Mouse (Mus musculus) spleen, adult 2 months (tissue): Measurements from ENCODE around the gene Rab31. TPM values are rescaled to one million over a fixed set of nuclear protein-coding genes. Genes with fewer than 3 reads are reported as not detected.
A peak's percentile ranks its signal among the peaks of the same experiment; 100 is the strongest.

Experiments used
- DNase-seq, 2 experiments: peaks; one replicate each; pipeline versions ENCODE4 v3.0.0 to v3.0.0-alpha.2; 2012 to 2021; ENCODE audit warnings: low spot score in 2 of 2, low read depth in 1 of 2
- H3K27ac ChIP-seq: fragments of 200-500 bp; 2 replicates; pipeline ENCODE4 v1.5.1; 2012; ENCODE audit warnings: low read length, inconsistent platforms; ENCODE audit not compliant: insufficient read depth
- H3K27me3 ChIP-seq: fragments of 200-500 bp; 2 replicates; pipeline ENCODE4 v1.6.1; 2012; ENCODE audit warnings: mild to moderate bottlenecking, moderate library complexity, low read length, inconsistent platforms; ENCODE audit not compliant: control insufficient read depth, insufficient read depth
- H3K36me3 ChIP-seq: fragments of 200-500 bp; 2 replicates; pipeline ENCODE4 v1.6.1; 2012; ENCODE audit warnings: mild to moderate bottlenecking, low read length, inconsistent platforms; ENCODE audit not compliant: control insufficient read depth, insufficient read depth
- H3K4me1 ChIP-seq: fragments of 200-500 bp; 2 replicates; pipeline ENCODE4 v1.6.1; 2011; ENCODE audit warnings: inconsistent platforms; ENCODE audit not compliant: control insufficient read depth, insufficient read depth, insufficient read length
- H3K4me3 ChIP-seq: fragments of 200-500 bp; 2 replicates; pipeline ENCODE4 v1.5.1; 2011; ENCODE audit warnings: mild to moderate bottlenecking, inconsistent platforms; ENCODE audit not compliant: insufficient read depth, insufficient read length; ENCODE audit errors: extremely low read depth
- CTCF ChIP-seq: fragments of 200-500 bp; IDR thresholded peaks from 2 replicates; pipeline ENCODE4 v1.5.1; 2011; ENCODE audit warnings: mild to moderate bottlenecking, inconsistent platforms; ENCODE audit not compliant: insufficient read depth, insufficient read length, insufficient replicate concordance; ENCODE audit errors: extremely low read depth
- POLR2A ChIP-seq: fragments of 200-500 bp; IDR thresholded peaks from 2 replicates; pipeline ENCODE4 v1.6.1; 2011; ENCODE audit warnings: low read depth, low read length, inconsistent platforms
- WGBS: fragments of 180-500 bp; shearing (Covaris S2); methylation state at CpG from one replicate; pipeline ENCODE4 v1.1.7; 2018; 5-methylcytosine and 5-hydroxymethylcytosine counted together
- polyA plus RNA-seq: library from polyadenylated mRNA; depleted of rRNA; stranded (reverse); fragments of >200 nt; gene quantifications from 2 replicates; pipeline ENCODE4 v1.2.3, GENCODE M21; 2012

Gene Rab31
- polyA plus RNA-seq, 1 experiment, result 12.3 TPM

DNA sequence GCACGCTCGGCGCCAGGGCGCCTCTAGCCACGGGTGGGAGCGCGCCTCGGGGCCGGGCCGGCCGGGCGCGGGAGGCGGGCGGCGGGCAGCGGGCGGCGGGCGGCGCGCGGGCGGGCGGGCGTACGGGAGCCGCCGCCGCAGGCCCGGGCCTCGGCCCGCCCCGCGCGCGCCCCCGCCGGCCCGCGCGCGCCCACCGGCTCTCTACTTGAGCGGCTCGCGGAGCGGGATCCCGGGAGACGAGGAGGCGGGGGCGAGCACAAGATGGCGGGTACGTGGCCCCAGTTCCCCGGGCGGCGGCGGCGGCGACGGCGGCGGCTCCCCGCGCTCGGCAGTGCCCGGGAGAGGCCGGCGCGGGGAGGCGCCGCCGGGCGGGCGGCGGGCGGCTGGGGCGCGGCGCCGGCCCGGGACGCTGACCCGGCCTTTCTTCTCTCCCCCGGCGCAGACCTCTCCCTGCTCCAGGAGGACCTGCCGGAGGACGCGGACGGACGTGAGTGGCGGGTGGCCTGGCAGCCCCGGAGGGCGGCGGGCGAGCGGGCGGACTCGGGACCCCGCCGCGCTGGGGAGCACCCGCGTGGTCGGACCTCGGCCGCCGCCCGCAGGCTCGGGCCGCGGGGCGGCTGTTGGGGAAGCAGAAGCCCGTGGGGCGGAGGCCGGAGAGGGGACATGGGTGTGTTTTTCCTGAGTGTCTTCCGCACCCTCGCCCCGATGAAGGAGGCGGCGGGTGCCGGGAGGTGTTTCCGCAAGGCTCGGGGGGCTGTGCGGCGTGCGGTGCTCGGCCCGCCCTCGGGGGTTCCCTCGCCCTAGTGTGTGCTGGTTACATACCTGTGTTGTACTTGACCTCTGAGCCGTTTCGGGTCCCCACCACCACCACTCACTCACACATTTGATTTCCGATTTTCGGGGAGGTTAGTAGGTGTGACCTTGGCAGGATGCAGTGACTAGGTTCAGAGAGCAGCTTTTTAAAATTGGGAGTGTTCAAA, 10.9 kb upstream of the Rab31 start:
- Histone ChIP-seq H3K27me3 (no peaks in the 10 kb centered on the region), H3K4me3 (peak overlapping the region; percentile 87), H3K27ac (peak overlapping the region; percentile 99), H3K36me3 (no peaks in the 10 kb centered on the region), H3K4me1 (peaks cover 11% of the 10 kb centered on the region)
- TF ChIP-seq CTCF, result no peak
- TF ChIP-seq POLR2A, result no peak
- peak in 1 of 2 experiments; percentile 80 for DNase-seq
- WGBS, result under 1% methylated on average over 114 of the region's 135 CpGs

DNA sequence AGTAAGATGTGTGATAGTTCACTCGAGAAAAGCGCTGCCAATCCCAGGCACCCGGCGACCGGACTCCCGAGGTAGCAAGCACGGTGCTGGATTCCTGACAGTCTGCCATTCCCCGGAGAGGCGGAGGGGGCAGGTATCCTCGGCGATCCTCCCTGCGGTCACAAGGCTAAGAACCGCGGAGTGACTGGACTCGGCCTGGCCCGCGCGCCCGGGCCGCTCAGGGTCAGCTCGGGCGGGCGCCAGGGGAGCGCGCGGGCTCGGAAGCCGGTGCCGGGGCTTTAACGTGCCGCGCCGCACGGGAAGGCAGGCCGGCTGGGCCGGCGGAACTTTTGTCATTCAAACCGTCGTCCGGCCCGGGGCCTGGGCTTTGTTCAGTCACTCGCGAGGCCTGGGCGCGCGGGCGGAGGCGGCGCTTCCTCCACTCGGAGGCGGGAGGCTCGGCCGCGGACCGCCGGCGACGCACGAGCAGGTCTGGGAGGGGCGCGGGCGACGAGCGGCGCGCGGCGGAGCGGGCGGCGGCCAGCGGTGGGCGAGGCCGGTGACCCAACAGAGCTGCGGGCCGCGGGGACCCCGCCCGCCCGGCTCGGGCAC, 10.1 kb upstream of the Rab31 start, which contains the start of gene Ppp4r1:
Gene Ppp4r1, plus strand, starts transcription at position 23 of the 591 bp plus-strand sequence.
- no peaks in the 10 kb centered on the region for H3K27me3 ChIP-seq
- TF ChIP-seq CTCF, result no peak
- TF ChIP-seq POLR2A, result peak; percentile 32; the same call in 1 of the 2 replicates
- H3K4me3 ChIP-seq, result peak within 1 kb of the TSS; percentile 87
- 1% methylated on average over 73 of the region's 81 CpGs for WGBS
- peak in 1 of 2 experiments; percentile 79 for DNase-seq
- H3K4me1 ChIP-seq, result peaks cover 11% of the 10 kb centered on the region
- H3K36me3 ChIP-seq, result no peaks in the 10 kb centered on the region
- peak within 1 kb of the TSS; percentile 99 for H3K27ac ChIP-seq

DNA sequence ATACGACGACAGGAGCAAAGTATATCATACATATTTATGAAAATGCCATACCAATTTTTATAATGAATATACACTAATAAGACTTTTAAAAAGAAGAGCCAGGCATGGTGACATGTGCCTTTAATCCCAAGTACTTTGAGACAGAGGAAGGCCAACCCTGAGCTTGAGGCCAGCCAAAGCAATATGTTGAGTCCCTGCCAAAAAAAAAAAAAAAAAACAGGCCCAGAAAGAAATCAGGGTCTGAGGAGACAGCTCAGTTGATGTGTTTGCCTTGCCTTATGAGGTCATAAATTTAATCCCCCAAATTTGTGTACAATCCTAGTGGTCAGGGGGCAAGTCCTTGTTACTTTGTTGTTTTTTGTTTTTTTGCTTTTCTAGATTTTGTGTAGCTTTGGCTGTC, 8.4 kb upstream of the Rab31 start:
- no peaks in the 10 kb centered on the region for H3K36me3 ChIP-seq
- H3K4me1 ChIP-seq, result peaks cover 9% of the 10 kb centered on the region
- H3K27ac ChIP-seq, result no peak overlapping the region
- no peak for TF ChIP-seq CTCF
- no peak for TF ChIP-seq POLR2A
- no peak for DNase-seq
- no peak overlapping the region for H3K4me3 ChIP-seq
- WGBS, result 96% methylated on average over 2 of the region's 2 CpGs
- H3K27me3 ChIP-seq, result no peaks in the 10 kb centered on the region

DNA sequence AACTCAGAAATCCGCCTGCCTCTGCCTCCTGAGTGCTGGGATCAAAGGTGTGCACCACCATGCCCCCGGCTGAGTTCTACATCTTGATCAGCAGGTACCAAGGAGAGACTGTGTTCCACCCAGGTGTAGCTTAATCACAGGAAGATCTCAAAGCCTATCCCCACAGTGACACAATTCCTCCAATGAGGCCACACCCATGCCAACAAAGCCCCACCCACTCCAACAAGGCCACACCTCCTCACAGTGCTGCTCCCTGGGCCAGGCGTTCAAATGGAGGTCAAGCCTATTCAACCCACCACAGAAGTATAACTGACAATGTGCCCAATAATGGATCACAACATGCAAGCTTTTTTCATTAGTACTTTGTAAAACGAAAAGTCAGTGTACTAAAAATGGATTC, 4.9 kb upstream of the Rab31 start:
- 85% methylated on average over 4 of the region's 4 CpGs for WGBS
- H3K27me3 ChIP-seq, result no peaks in the 10 kb centered on the region

DNA sequence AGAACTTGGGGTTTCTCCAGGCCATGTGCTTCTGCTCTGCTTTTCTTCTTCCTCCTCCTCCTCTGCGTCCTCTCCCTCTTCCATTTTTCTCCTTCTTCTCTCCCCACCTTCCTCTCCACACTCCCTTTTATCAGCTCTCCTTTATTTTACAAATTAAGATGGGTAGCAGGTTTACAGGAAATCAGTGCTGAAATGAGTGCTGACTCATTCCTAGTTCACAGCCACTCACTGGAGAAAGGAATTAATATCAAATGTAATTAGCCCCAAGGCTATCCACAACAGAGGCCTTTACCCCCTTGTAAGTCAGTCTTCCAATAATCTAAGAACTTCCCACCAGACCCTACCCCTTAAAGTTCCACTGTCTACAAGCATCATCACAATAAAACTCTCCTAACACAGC, 3.7 kb upstream of the Rab31 start:
- H3K36me3 ChIP-seq, result no peaks in the 10 kb centered on the region
- H3K4me3 ChIP-seq, result no peak overlapping the region
- no peak overlapping the region for H3K27ac ChIP-seq
- H3K4me1 ChIP-seq, result peaks cover 9% of the 10 kb centered on the region
- WGBS, result 96% methylated on average over 1 of the region's 1 CpGs
- DNase-seq, result no peak
- peaks cover 2% of the 10 kb centered on the region; the same call in 1 of the 2 replicates for H3K27me3 ChIP-seq
- TF ChIP-seq POLR2A (no peak), CTCF (no peak)

More for the DNA sequence above, 4.9 kb upstream of the Rab31 start:
- Histone ChIP-seq H3K36me3 (no peaks in the 10 kb centered on the region), H3K4me3 (no peak overlapping the region), H3K4me1 (peaks cover 11% of the 10 kb centered on the region), H3K27ac (no peak overlapping the region)
- DNase-seq, result no peak
- TF ChIP-seq CTCF, result no peak
- TF ChIP-seq POLR2A, result no peak

DNA sequence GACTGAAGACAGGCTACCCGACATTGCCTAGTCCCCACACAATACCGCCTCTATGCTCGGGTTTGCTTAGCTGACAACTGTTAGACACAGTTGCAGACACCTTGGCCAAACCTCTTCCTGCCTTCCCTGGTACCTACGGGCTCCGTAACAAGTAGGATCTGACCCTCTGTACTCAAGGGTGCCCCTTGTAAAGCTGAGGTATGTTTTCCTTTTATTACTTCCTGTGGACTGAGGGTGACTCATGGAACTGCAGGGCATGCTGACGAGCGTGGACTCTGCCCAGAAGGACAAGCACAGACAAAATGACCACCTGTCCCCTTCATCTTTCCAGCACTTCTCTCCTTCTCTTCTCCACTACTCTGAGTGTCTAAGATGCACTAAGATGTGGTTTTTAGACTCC, 1.9 kb upstream of the Rab31 start:
- H3K36me3 ChIP-seq, result no peaks in the 10 kb centered on the region
- H3K4me1 ChIP-seq, result peaks cover 19% of the 10 kb centered on the region
- H3K4me3 ChIP-seq, result no peak overlapping the region
- TF ChIP-seq POLR2A (no peak), CTCF (no peak)
- 77% methylated on average over 7 of the region's 7 CpGs for WGBS
- H3K27me3 ChIP-seq, result peaks cover 2% of the 10 kb centered on the region; the same call in 1 of the 2 replicates
- DNase-seq, result no peak
- no peak overlapping the region for H3K27ac ChIP-seq
